Mouse (Mus musculus): Measurements from ENCODE around the gene Dcun1d4. TPM values are rescaled to one million over a fixed set of nuclear protein-coding genes. Genes with fewer than 3 reads are reported as not detected.

The Dcun1d4 gene
- total and polyA plus RNA-seq, 2 experiments from 2014 or later: 5.2 to 10.4 TPM

DNA sequence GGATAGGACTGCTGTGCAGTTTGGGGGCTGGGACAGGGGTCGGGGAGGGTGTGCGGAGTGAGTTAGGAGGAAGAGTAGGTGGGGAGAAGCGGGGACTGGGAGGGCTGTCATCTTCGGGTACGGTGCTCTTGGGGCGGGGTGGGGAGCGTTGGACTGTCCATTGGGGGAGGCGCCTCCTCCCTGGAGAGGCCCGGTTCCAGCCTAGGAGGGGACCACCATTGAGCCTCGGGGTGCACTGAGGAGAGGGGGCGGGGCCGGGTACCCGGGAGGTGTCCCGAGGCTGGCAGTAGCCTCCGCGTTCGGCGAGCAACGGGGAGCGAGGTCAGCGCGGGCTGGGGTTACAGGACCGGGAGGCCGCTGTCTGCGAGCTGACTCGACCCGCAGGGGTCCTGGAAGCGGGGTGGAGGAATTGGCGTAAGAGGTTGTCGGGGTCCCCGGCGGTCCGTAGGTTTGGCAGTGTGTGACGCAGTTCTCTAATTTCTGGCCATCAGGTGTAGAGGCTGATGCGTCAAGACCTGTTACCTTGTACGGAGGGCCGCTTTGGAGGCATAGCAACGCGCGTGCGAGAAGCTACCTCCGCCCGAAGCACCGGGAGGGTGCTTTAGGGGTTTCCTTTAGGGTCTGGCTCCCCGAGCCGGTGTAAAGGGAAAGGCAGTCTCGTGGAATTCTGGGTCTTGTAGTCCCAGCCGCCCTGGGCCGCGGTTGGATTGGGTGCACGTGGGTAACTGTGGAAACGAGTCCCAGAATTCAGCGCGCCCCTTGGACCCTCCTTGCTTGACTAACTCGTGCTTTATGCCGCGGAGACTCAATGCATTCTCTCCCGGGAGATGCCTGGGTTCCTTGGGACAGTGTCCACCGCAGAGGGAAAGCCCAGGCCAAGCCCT, 11.3 kb downstream of the Dcun1d4 start:
- peak overlapping the region; percentile 87 for H3K4me3 ChIP-seq (ENCODE audit: low read depth, low read length)
- TF ChIP-seq EP300 (IDR thresholded peaks at IDR 0.05; ENCODE audit: low read depth) (no peak), CTCF (IDR thresholded peaks at IDR 0.05; ENCODE audit: low read depth) (no peak)
- H3K27ac ChIP-seq (ENCODE audit: low read depth): peak overlapping the region; percentile 9
- no peaks in the 10 kb centered on the region for H3K27me3 ChIP-seq (ENCODE audit: control insufficient read depth, insufficient read depth, low read length)
- H3K4me2 ChIP-seq (ENCODE audit: low read depth, low read length): peak overlapping the region; percentile 100
- no peaks in the 10 kb centered on the region for H3K9me3 ChIP-seq (replicated peaks; ENCODE audit: control insufficient read depth, low read length)
- ATAC-seq (ENCODE audit: insufficient read depth, low read depth) (peak; percentile 56), DNase-seq (ENCODE audit: low spot score) (peak; percentile 91)
- peaks cover 12% of the 10 kb centered on the region for H3K4me1 ChIP-seq (ENCODE audit: control insufficient read depth, insufficient read depth)
- H3K36me3 ChIP-seq (replicated peaks; ENCODE audit: control insufficient read depth, insufficient read depth, low read length): no peaks in the 10 kb centered on the region
- WGBS: 1% methylated on average over 59 of the region's 59 CpGs
- H3K9ac ChIP-seq (replicated peaks; ENCODE audit: low read depth, low read length): peak overlapping the region; percentile 57

DNA sequence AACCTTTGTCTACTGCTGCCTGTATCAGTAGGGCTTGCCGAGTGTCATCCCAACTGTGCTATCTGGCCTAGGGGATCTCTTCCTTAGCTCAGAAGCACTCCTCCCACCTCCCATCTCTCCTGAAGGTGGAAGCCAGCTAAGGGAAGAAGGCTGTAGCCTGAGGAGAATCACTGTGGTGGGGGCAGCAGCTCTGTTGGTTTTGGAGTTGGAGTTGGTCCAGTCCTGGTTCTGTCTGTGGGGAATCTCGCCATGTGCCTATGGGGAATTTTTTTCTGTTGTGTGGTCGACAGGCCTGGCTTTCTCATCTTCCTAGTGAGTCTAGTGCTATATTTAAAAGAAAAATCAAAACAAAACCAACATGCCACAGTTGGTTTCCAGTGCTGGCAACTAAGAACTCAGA, 16.6 kb downstream of the Dcun1d4 start:
- no peak for ATAC-seq (ENCODE audit: insufficient read depth, low read depth)
- H3K4me2 ChIP-seq (ENCODE audit: low read depth, low read length): no peak overlapping the region
- 57% methylated on average over 3 of the region's 3 CpGs for WGBS
- H3K27me3 ChIP-seq (ENCODE audit: control insufficient read depth, insufficient read depth, low read length): no peaks in the 10 kb centered on the region
- no peak overlapping the region for H3K9ac ChIP-seq (replicated peaks; ENCODE audit: low read depth, low read length)
- no peaks in the 10 kb centered on the region for H3K9me3 ChIP-seq (replicated peaks; ENCODE audit: control insufficient read depth, low read length)
- peaks cover 13% of the 10 kb centered on the region; the same call in 1 of the 2 replicates for H3K4me1 ChIP-seq (ENCODE audit: control insufficient read depth, insufficient read depth)
- H3K27ac ChIP-seq (ENCODE audit: low read depth): no peak overlapping the region
- TF ChIP-seq CTCF (IDR thresholded peaks at IDR 0.05; ENCODE audit: low read depth): no peak
- TF ChIP-seq EP300 (IDR thresholded peaks at IDR 0.05; ENCODE audit: low read depth): no peak
- no peak overlapping the region for H3K4me3 ChIP-seq (ENCODE audit: low read depth, low read length)
- DNase-seq (ENCODE audit: low spot score): no peak
- H3K36me3 ChIP-seq (replicated peaks; ENCODE audit: control insufficient read depth, insufficient read depth, low read length): no peaks in the 10 kb centered on the region

DNA sequence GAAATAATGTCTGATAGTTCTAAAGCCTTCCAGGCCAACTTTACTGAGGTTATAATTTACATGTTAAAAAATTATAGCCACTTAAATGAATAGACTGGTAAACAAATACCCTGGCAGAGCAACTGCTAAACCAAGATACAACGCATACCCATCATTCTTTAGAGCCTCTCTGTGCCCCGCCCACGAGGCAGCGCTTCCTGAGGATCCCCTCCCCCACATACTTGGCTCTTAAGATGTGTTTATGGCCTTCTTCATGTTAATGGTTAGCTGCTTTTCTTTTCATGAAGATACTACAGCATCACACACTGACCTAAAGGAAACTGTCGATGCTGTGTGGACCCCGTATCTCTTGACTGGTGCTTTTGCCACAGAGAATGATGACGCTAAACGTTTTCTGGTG, 17.8 kb downstream of the Dcun1d4 start:
- DNase-seq (ENCODE audit: low spot score) (no peak), ATAC-seq (ENCODE audit: insufficient read depth, low read depth) (no peak)
- Histone ChIP-seq H3K4me1 (ENCODE audit: control insufficient read depth, insufficient read depth) (peaks cover 17% of the 10 kb centered on the region; the same call in 1 of the 2 replicates), H3K27me3 (ENCODE audit: control insufficient read depth, insufficient read depth, low read length) (no peaks in the 10 kb centered on the region), H3K4me3 (ENCODE audit: low read depth, low read length) (no peak overlapping the region), H3K36me3 (replicated peaks; ENCODE audit: control insufficient read depth, insufficient read depth, low read length) (no peaks in the 10 kb centered on the region), H3K4me2 (ENCODE audit: low read depth, low read length) (no peak overlapping the region), H3K27ac (ENCODE audit: low read depth) (no peak overlapping the region), H3K9me3 (replicated peaks; ENCODE audit: control insufficient read depth, low read length) (no peaks in the 10 kb centered on the region), H3K9ac (replicated peaks; ENCODE audit: low read depth, low read length) (no peak overlapping the region)
- WGBS: 78% methylated on average over 8 of the region's 8 CpGs
- TF ChIP-seq CTCF (IDR thresholded peaks at IDR 0.05; ENCODE audit: low read depth) (no peak), EP300 (IDR thresholded peaks at IDR 0.05; ENCODE audit: low read depth) (no peak)

DNA sequence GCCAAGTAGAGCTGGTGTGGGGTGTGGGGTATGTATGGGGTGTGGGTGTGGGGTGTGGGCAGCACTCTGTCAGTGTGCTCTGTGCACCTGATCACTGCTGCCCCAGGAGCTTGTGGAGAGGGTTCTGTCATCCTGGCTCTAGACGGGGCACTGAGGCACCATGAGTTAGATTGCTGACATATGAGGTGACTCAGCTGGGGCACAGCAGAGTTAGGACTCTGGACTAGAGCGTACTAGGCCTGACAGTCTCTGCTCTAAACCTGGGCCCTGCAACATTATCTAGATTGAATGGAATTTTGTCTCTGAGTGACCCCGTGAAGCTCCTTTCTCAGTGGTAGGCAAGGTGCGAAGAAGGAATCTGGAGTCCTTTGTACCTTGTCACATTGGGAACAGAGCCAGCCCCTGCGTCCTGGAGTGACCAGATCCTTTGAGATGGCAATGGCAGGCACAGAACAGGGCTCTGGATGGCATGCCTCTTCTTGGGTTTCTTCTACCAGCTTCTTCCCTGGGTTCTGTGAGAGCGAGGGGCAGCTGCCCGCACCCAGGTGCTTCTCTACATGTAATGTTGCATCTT, 20.2 kb downstream of the Dcun1d4 start:
- ATAC-seq (ENCODE audit: insufficient read depth, low read depth) (no peak), DNase-seq (ENCODE audit: low spot score) (no peak)
- H3K9ac ChIP-seq (replicated peaks; ENCODE audit: low read depth, low read length): no peak overlapping the region
- H3K9me3 ChIP-seq (replicated peaks; ENCODE audit: control insufficient read depth, low read length): no peaks in the 10 kb centered on the region
- H3K4me2 ChIP-seq (ENCODE audit: low read depth, low read length): no peak overlapping the region
- no peak overlapping the region for H3K4me3 ChIP-seq (ENCODE audit: low read depth, low read length)
- H3K27me3 ChIP-seq (ENCODE audit: control insufficient read depth, insufficient read depth, low read length): no peaks in the 10 kb centered on the region
- WGBS: 48% methylated on average over 7 of the region's 7 CpGs
- no peaks in the 10 kb centered on the region for H3K36me3 ChIP-seq (replicated peaks; ENCODE audit: control insufficient read depth, insufficient read depth, low read length)
- TF ChIP-seq CTCF (IDR thresholded peaks at IDR 0.05; ENCODE audit: low read depth) (no peak), EP300 (IDR thresholded peaks at IDR 0.05; ENCODE audit: low read depth) (no peak)
- peaks cover 17% of the 10 kb centered on the region; the same call in 1 of the 2 replicates for H3K4me1 ChIP-seq (ENCODE audit: control insufficient read depth, insufficient read depth)
- no peak overlapping the region for H3K27ac ChIP-seq (ENCODE audit: low read depth)

DNA sequence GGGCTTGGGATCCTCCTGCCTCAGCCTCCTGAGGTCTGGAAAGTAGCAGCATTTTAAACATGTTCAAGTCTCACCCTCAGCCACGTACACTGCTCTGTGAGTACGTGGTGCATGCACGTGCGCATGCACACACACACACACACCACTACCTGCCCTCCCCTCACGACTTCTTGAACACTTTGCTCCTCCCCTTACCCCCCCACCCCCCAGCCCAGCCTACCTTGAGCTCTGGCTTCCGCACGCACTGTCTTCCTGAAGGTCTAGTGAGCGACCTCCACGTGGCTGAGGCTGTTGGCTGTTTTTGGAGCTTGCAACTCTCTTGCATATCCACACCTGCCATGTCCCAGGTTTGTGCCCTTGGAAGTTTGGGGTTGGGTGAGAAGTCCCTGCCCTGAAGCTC, 21.6 kb downstream of the Dcun1d4 start:
- no peaks in the 10 kb centered on the region for H3K36me3 ChIP-seq (replicated peaks; ENCODE audit: control insufficient read depth, insufficient read depth, low read length)
- no peak overlapping the region for H3K27ac ChIP-seq (ENCODE audit: low read depth)
- no peaks in the 10 kb centered on the region for H3K9me3 ChIP-seq (replicated peaks; ENCODE audit: control insufficient read depth, low read length)
- WGBS: 72% methylated on average over 9 of the region's 9 CpGs
- TF ChIP-seq EP300 (IDR thresholded peaks at IDR 0.05; ENCODE audit: low read depth) (no peak), CTCF (IDR thresholded peaks at IDR 0.05; ENCODE audit: low read depth) (no peak)
- no peak overlapping the region for H3K9ac ChIP-seq (replicated peaks; ENCODE audit: low read depth, low read length)
- no peak overlapping the region for H3K4me3 ChIP-seq (ENCODE audit: low read depth, low read length)
- no peak for ATAC-seq (ENCODE audit: insufficient read depth, low read depth)
- DNase-seq (ENCODE audit: low spot score): no peak
- no peaks in the 10 kb centered on the region for H3K27me3 ChIP-seq (ENCODE audit: control insufficient read depth, insufficient read depth, low read length)
- no peak overlapping the region for H3K4me2 ChIP-seq (ENCODE audit: low read depth, low read length)
- peaks cover 17% of the 10 kb centered on the region; the same call in 1 of the 2 replicates for H3K4me1 ChIP-seq (ENCODE audit: control insufficient read depth, insufficient read depth)

Measured in heart, postnatal 0 days (tissue).